Mouse (Mus musculus): ENCODE data around the gene Ano6. TPM values are rescaled to one million over a fixed set of nuclear protein-coding genes. Genes with fewer than 3 reads are reported as not detected.

The Ano6 gene
- polyA plus RNA-seq, 1 experiment from 2014 or later = 35.2 TPM

GRCm38 (mm10) chr15:95804255-95804654, 13.6 kb downstream of the Ano6 start:
- no peaks in the 10 kb centered on the region; the same call in 1 of the 2 replicates for H3K36me3 ChIP-seq (ENCODE audit: insufficient read depth, low read length)
- no peak overlapping the region for H3K4me2 ChIP-seq (ENCODE audit: low read length)
- DNase-seq (ENCODE audit: low spot score) (peak; percentile 78), ATAC-seq (replicated peaks; ENCODE audit: low FRiP score, low read depth) (peak; percentile 65)
- no peak overlapping the region for H3K4me3 ChIP-seq (replicated peaks; ENCODE audit: low read depth, low read length)
- H3K9ac ChIP-seq (ENCODE audit: low read depth, low read length) = no peak overlapping the region
- H3K4me1 ChIP-seq (replicated peaks; ENCODE audit: insufficient read depth, low read length) = peaks cover 30% of the 10 kb centered on the region
- WGBS = 4% methylated on average over 7 of the region's 7 CpGs
- H3K27ac ChIP-seq = peak overlapping the region; percentile 80
- TF ChIP-seq CTCF (IDR thresholded peaks at IDR 0.05; ENCODE audit: low read depth) = 0 out of 2 replicates have a peak, but pooled peaks have one; percentile 6
- no peaks in the 10 kb centered on the region for H3K9me3 ChIP-seq (replicated peaks; ENCODE audit: low read length)
- H3K27me3 ChIP-seq (ENCODE audit: insufficient read depth, low read length) = no peaks in the 10 kb centered on the region

GRCm38 (mm10) chr15:95805022-95805471, 14.4 kb downstream of the Ano6 start:
- no peak overlapping the region for H3K4me2 ChIP-seq (ENCODE audit: low read length)
- H3K9me3 ChIP-seq (replicated peaks; ENCODE audit: low read length) = no peaks in the 10 kb centered on the region
- peak overlapping the region; percentile 80 for H3K27ac ChIP-seq
- peaks cover 30% of the 10 kb centered on the region for H3K4me1 ChIP-seq (replicated peaks; ENCODE audit: insufficient read depth, low read length)
- DNase-seq (ENCODE audit: low spot score) = peak; percentile 16
- H3K9ac ChIP-seq (ENCODE audit: low read depth, low read length) = no peak overlapping the region
- H3K36me3 ChIP-seq (ENCODE audit: insufficient read depth, low read length) = no peaks in the 10 kb centered on the region; the same call in 1 of the 2 replicates
- no peaks in the 10 kb centered on the region for H3K27me3 ChIP-seq (ENCODE audit: insufficient read depth, low read length)
- ATAC-seq (replicated peaks; ENCODE audit: low FRiP score, low read depth) = 0 out of 2 replicates have a peak, but pooled peaks have one; percentile 42
- 32% methylated on average over 5 of the region's 5 CpGs for WGBS
- H3K4me3 ChIP-seq (replicated peaks; ENCODE audit: low read depth, low read length) = no peak overlapping the region
- TF ChIP-seq CTCF (IDR thresholded peaks at IDR 0.05; ENCODE audit: low read depth) = no peak

GRCm38 (mm10) chr15:95807908-95808307, 17.3 kb downstream of the Ano6 start:
- Histone ChIP-seq H3K27me3 (ENCODE audit: insufficient read depth, low read length) (no peaks in the 10 kb centered on the region), H3K9ac (ENCODE audit: low read depth, low read length) (no peak overlapping the region), H3K9me3 (replicated peaks; ENCODE audit: low read length) (no peaks in the 10 kb centered on the region), H3K36me3 (ENCODE audit: insufficient read depth, low read length) (0 out of 2 replicates have a peak, but pooled peaks cover 5% of the 10 kb centered on the region), H3K27ac (no peak overlapping the region), H3K4me3 (replicated peaks; ENCODE audit: low read depth, low read length) (no peak overlapping the region), H3K4me1 (replicated peaks; ENCODE audit: insufficient read depth, low read length) (peaks cover 22% of the 10 kb centered on the region; the same call in 1 of the 2 replicates), H3K4me2 (ENCODE audit: low read length) (no peak overlapping the region)
- ATAC-seq (replicated peaks; ENCODE audit: low FRiP score, low read depth) (no peak), DNase-seq (ENCODE audit: low spot score) (peak; percentile 11)
- WGBS = 73% methylated on average over 3 of the region's 3 CpGs
- no peak for TF ChIP-seq CTCF (IDR thresholded peaks at IDR 0.05; ENCODE audit: low read depth)

- no peak overlapping the region for H3K4me3 ChIP-seq (replicated peaks; ENCODE audit: low read depth, low read length)
- no peak for TF ChIP-seq CTCF (IDR thresholded peaks at IDR 0.05; ENCODE audit: low read depth)
- WGBS = 92% methylated on average over 4 of the region's 4 CpGs
- 0 out of 2 replicates have a peak, but pooled peaks cover 5% of the 10 kb centered on the region for H3K36me3 ChIP-seq (ENCODE audit: insufficient read depth, low read length)
- H3K9ac ChIP-seq (ENCODE audit: low read depth, low read length) = no peak overlapping the region
- H3K9me3 ChIP-seq (replicated peaks; ENCODE audit: low read length) = no peaks in the 10 kb centered on the region
- DNase-seq (ENCODE audit: low spot score) = no peak
- no peak overlapping the region for H3K4me2 ChIP-seq (ENCODE audit: low read length)
- H3K27ac ChIP-seq = 0 out of 2 replicates have a peak overlapping the region, but pooled peaks have one; percentile 13
- 0 out of 2 replicates have a peak, but pooled peaks cover 1% of the 10 kb centered on the region for H3K4me1 ChIP-seq (replicated peaks; ENCODE audit: insufficient read depth, low read length)
- no peaks in the 10 kb centered on the region for H3K27me3 ChIP-seq (ENCODE audit: insufficient read depth, low read length)
- no peak for ATAC-seq (replicated peaks; ENCODE audit: low FRiP score, low read depth)
Measured at GRCm38 (mm10) chr15:95810357-95810761, 19.7 kb downstream of the Ano6 start.

- Histone ChIP-seq H3K27ac (no peak overlapping the region), H3K27me3 (ENCODE audit: insufficient read depth, low read length) (no peaks in the 10 kb centered on the region), H3K4me3 (replicated peaks; ENCODE audit: low read depth, low read length) (no peak overlapping the region), H3K9me3 (replicated peaks; ENCODE audit: low read length) (no peaks in the 10 kb centered on the region), H3K4me1 (replicated peaks; ENCODE audit: insufficient read depth, low read length) (no peaks in the 10 kb centered on the region), H3K9ac (ENCODE audit: low read depth, low read length) (no peak overlapping the region), H3K36me3 (ENCODE audit: insufficient read depth, low read length) (0 out of 2 replicates have a peak, but pooled peaks cover 5% of the 10 kb centered on the region), H3K4me2 (ENCODE audit: low read length) (no peak overlapping the region)
- 94% methylated on average over 8 of the region's 8 CpGs for WGBS
- no peak for ATAC-seq (replicated peaks; ENCODE audit: low FRiP score, low read depth)
- TF ChIP-seq CTCF (IDR thresholded peaks at IDR 0.05; ENCODE audit: low read depth) = no peak
- no peak for DNase-seq (ENCODE audit: low spot score)
Measured at GRCm38 (mm10) chr15:95812821-95813571, 22.4 kb downstream of the Ano6 start.

GRCm38 (mm10) chr15:95817501-95817900, 26.9 kb downstream of the Ano6 start:
- Histone ChIP-seq H3K36me3 (ENCODE audit: insufficient read depth, low read length) (no peaks in the 10 kb centered on the region), H3K4me2 (ENCODE audit: low read length) (no peak overlapping the region), H3K4me1 (replicated peaks; ENCODE audit: insufficient read depth, low read length) (no peaks in the 10 kb centered on the region), H3K9ac (ENCODE audit: low read depth, low read length) (no peak overlapping the region), H3K9me3 (replicated peaks; ENCODE audit: low read length) (no peaks in the 10 kb centered on the region), H3K27ac (no peak overlapping the region), H3K27me3 (ENCODE audit: insufficient read depth, low read length) (no peaks in the 10 kb centered on the region), H3K4me3 (replicated peaks; ENCODE audit: low read depth, low read length) (no peak overlapping the region)
- DNase-seq (ENCODE audit: low spot score) (no peak), ATAC-seq (replicated peaks; ENCODE audit: low FRiP score, low read depth) (no peak)
- no peak for TF ChIP-seq CTCF (IDR thresholded peaks at IDR 0.05; ENCODE audit: low read depth)
- 83% methylated on average over 3 of the region's 3 CpGs for WGBS
